Mouse (Mus musculus) spleen, postnatal 36 days (tissue): Measurements from ENCODE around the gene Degs2.

ENCODE experiments used
- DNase-seq, 2 experiments: peaks; one replicate each; pipeline ENCODE4 v3.0.0; 2022; ENCODE audit warnings: low spot score in 2 of 2, mixed read lengths in 1 of 2

Degs2 gene

GRCm38 (mm10) chr12:108699576-108699975 lies 2.5 kb downstream of the Degs2 start:
- DNase-seq, result no peak

- DNase-seq, result no peak
These were observed 3.2 kb downstream of the Degs2 start for GRCm38 (mm10) chr12:108698697-108699471.

GRCm38 (mm10) chr12:108694223-108694622 lies 7.9 kb downstream of the Degs2 start:
- DNase-seq, result no peak

- DNase-seq, result no peak
These were observed 8.5 kb downstream of the Degs2 start for GRCm38 (mm10) chr12:108693592-108693991.

GRCm38 (mm10) chr12:108690529-108690928 lies 11.6 kb downstream of the Degs2 start:
- no peak for DNase-seq

- no peak for DNase-seq
These were observed 12.9 kb downstream of the Degs2 start for GRCm38 (mm10) chr12:108689167-108689566.

GRCm38 (mm10) chr12:108686926-108687325 lies 15.2 kb downstream of the Degs2 start:
- DNase-seq, result no peak

GRCm38 (mm10) chr12:108686463-108686862 lies 15.7 kb downstream of the Degs2 start:
- DNase-seq, result peak; percentile 10 to 13

GRCm38 (mm10) chr12:108682240-108683023 lies 19.7 kb downstream of the Degs2 start:
- DNase-seq, result no peak

- no peak for DNase-seq
These were observed 21.3 kb downstream of the Degs2 start for GRCm38 (mm10) chr12:108680861-108681260.

- DNase-seq, result no peak
These were observed 23.7 kb downstream of the Degs2 start for GRCm38 (mm10) chr12:108678366-108678765.

- DNase-seq, result no peak
These were observed 25.0 kb downstream of the Degs2 start for GRCm38 (mm10) chr12:108677116-108677515.

- DNase-seq, result no peak
These were observed 26.3 kb downstream of the Degs2 start for GRCm38 (mm10) chr12:108675614-108676401.

GRCm38 (mm10) chr12:108674916-108675315 lies 27.2 kb downstream of the Degs2 start:
- DNase-seq, result no peak

- no peak for DNase-seq
These were observed 27.6 kb downstream of the Degs2 start for GRCm38 (mm10) chr12:108674502-108674901.

GRCm38 (mm10) chr12:108673546-108673945 lies 28.6 kb downstream of the Degs2 start:
- no peak for DNase-seq

- no peak for DNase-seq
These were observed 29.2 kb downstream of the Degs2 start for GRCm38 (mm10) chr12:108672908-108673307.

- DNase-seq, result no peak
These were observed 30.6 kb downstream of the Degs2 start for GRCm38 (mm10) chr12:108671541-108671940.

GRCm38 (mm10) chr12:108668606-108669235 lies 33.4 kb downstream of the Degs2 start:
- no peak for DNase-seq

GRCm38 (mm10) chr12:108657350-108657749 lies 44.8 kb downstream of the Degs2 start:
- DNase-seq, result peak; percentile 47 to 49
